Mouse (Mus musculus) kidney, postnatal 0 days (tissue): ENCODE data around the gene Gjb3. TPM values are rescaled to one million over a fixed set of nuclear protein-coding genes. Genes with fewer than 3 reads are reported as not detected.
A peak's percentile ranks its signal among the peaks of the same experiment; 100 is the strongest.

Experiments used
- ATAC-seq: fragments of 200-750 bp; cut with Nextera tagmentation; replicated peaks from 2 replicates; pipeline ENCODE4 v1.8.0; 2017; ENCODE audit warnings: low read depth, moderate number of reproducible peaks, moderate TSS enrichment, moderate library complexity; ENCODE audit not compliant: low FRiP score
- DNase-seq: peaks from one replicate; pipeline ENCODE4 v3.0.0-alpha.2; 2016; ENCODE audit warnings: low spot score
- H3K27ac ChIP-seq: fragments of 300-500 bp; sonication (generic); 2 replicates; pipeline ENCODE4 v1.5.1; 2014; ENCODE audit warnings: mild to moderate bottlenecking
- H3K27me3 ChIP-seq: fragments of 300-500 bp; sonication (generic); 2 replicates; pipeline ENCODE4 v1.6.1; 2014; ENCODE audit warnings: low read length, mixed read lengths; ENCODE audit not compliant: insufficient read depth
- H3K36me3 ChIP-seq: fragments of 300-500 bp; sonication (generic); 2 replicates; pipeline ENCODE4 v1.6.1; 2014; ENCODE audit warnings: low read length, mixed read lengths; ENCODE audit not compliant: insufficient read depth
- H3K4me1 ChIP-seq: fragments of 300-500 bp; sonication (generic); replicated peaks from 2 replicates; pipeline ENCODE4 v1.6.1; 2014; ENCODE audit warnings: antibody characterized with exemption, low read length, mixed read lengths; ENCODE audit not compliant: insufficient read depth
- H3K4me2 ChIP-seq: fragments of 300-500 bp; sonication (generic); 2 replicates; pipeline ENCODE4 v1.6.1; 2014; ENCODE audit warnings: mild to moderate bottlenecking, low read length, moderate library complexity, mixed read lengths
- H3K4me3 ChIP-seq: fragments of 300-500 bp; sonication (generic); replicated peaks from 2 replicates; pipeline ENCODE4 v1.5.1; 2014; ENCODE audit warnings: low read depth, low read length
- H3K9ac ChIP-seq: fragments of 300-500 bp; sonication (generic); 2 replicates; pipeline ENCODE4 v1.6.1; 2014; ENCODE audit warnings: low read depth, low read length
- H3K9me3 ChIP-seq: fragments of 300-500 bp; sonication (generic); replicated peaks from 2 replicates; pipeline ENCODE4 v1.6.1; 2016; ENCODE audit warnings: low read length, inconsistent platforms, mixed read lengths
- CTCF ChIP-seq: IDR thresholded peaks from 2 replicates; pipeline ENCODE4 v1.5.1; 2016; ENCODE audit warnings: antibody characterized with exemption, low read depth, mild to moderate bottlenecking, moderate library complexity
- WGBS: fragments of 180-500 bp; shearing (Covaris S2); extraction: QIAGEN DNeasy Blood & Tissue Kit; methylation state at CpG from one replicate; pipeline ENCODE4 v1.1.7; 2014; 5-methylcytosine and 5-hydroxymethylcytosine counted together
- polyA plus RNA-seq: library from polyadenylated mRNA; unstranded; fragments of >200 nt; fragmentation: Nextera tagmentation; extraction: Ambion mirVana; gene quantifications from 2 replicates; pipeline ENCODE4 v1.2.1, GENCODE M21; 2015

Gjb3 gene
- polyA plus RNA-seq, 1 experiment from 2014 or later: 1.1 TPM

DNA sequence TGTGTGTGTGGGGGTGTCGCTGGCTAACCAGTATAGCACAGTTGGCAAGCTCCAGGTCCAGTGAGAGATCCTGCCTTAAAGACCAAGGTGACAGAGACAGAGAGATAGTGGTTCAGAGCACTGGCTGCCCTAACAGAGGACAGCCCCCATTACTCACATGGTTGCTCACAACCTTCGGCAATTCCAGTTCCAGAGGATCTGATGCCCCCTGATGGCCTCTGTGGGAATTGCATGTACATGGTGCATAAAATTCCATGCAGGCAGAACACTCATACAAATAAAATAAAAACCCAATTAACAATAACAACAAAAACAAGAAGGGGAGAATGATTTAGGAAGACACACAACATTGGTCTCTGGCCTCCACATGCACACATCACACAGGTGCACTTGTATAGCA, 39.8 kb upstream of the Gjb3 start:
- no peak overlapping the region for H3K27ac ChIP-seq
- no peaks in the 10 kb centered on the region for H3K27me3 ChIP-seq
- H3K4me3 ChIP-seq: no peak overlapping the region
- peak; percentile 61 for TF ChIP-seq CTCF
- H3K4me1 ChIP-seq: no peaks in the 10 kb centered on the region
- no peak overlapping the region for H3K9ac ChIP-seq
- WGBS: 54% methylated on average over 2 of the region's 2 CpGs
- H3K9me3 ChIP-seq: no peaks in the 10 kb centered on the region
- DNase-seq (no peak), ATAC-seq (no peak)
- H3K36me3 ChIP-seq: no peaks in the 10 kb centered on the region
- H3K4me2 ChIP-seq: no peak overlapping the region

DNA sequence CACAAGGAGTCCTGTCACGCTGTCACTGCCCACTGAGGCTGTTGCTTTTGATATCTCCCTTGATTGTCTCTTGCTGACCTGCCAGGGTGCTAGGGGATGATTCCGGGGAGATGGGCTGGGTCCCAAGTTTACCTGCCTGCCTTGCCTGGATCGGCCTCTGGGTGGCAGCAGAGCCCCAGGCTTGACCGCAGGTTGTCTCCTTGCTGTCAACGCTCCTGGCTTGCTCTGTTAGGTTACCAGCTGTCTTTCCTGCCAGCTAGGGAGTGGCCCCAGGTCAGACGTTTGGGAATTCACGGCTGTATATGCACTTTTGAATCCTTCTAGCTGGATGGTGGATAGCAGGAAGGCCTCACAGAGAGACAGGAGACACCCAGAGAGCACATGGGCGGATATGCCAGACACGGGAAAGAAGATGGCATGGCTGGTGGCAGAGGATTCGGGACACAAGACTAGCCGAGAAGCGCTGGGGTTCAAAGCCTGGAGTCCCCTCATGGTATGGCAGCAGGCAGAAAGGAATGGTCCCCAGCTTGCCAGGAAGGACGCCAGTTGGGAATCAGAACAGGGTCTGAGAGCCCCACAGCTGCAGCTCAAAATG, 37.8 kb upstream of the Gjb3 start:
- DNase-seq (peak; percentile 79), ATAC-seq (no peak)
- TF ChIP-seq CTCF: peak; percentile 97
- Histone ChIP-seq H3K36me3 (no peaks in the 10 kb centered on the region), H3K4me3 (no peak overlapping the region), H3K27me3 (no peaks in the 10 kb centered on the region), H3K9me3 (no peaks in the 10 kb centered on the region), H3K4me1 (no peaks in the 10 kb centered on the region), H3K9ac (no peak overlapping the region), H3K27ac (no peak overlapping the region), H3K4me2 (no peak overlapping the region)
- 31% methylated on average over 13 of the region's 13 CpGs for WGBS

- no peaks in the 10 kb centered on the region for H3K9me3 ChIP-seq
- no peak overlapping the region for H3K27ac ChIP-seq
- ATAC-seq (no peak), DNase-seq (no peak)
- 23% methylated on average over 4 of the region's 4 CpGs for WGBS
- no peak for TF ChIP-seq CTCF
- no peaks in the 10 kb centered on the region for H3K4me1 ChIP-seq
- H3K36me3 ChIP-seq: no peaks in the 10 kb centered on the region
- no peak overlapping the region for H3K9ac ChIP-seq
- no peak overlapping the region for H3K4me3 ChIP-seq
- no peak overlapping the region for H3K4me2 ChIP-seq
- no peaks in the 10 kb centered on the region for H3K27me3 ChIP-seq
These were observed 35.2 kb upstream of the Gjb3 start for GRCm38 (mm10) chr4:127365834-127366233.

DNA sequence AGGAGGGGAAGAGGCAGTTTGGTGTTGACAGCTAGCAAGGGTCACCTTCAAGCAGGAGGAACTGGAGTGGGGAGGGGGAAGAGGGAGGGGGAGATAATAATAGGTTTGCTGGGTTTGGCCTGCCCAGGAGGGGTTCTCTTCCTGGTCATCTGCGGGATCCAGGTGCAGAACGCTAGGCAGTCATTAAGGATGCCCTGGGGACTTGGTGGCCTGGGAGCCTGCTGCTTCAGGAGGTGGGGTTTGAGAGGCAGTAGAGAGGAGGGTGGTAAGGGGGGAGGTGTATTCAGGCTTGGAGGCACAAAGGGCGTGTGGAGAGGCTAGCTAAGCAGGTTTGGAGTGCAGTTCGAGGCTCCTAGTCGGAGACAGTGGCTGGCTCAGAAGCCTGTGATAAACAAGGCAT, 34.8 kb upstream of the Gjb3 start:
- DNase-seq (no peak), ATAC-seq (no peak)
- 19% methylated on average over 5 of the region's 5 CpGs for WGBS
- no peaks in the 10 kb centered on the region for H3K4me1 ChIP-seq
- no peak overlapping the region for H3K4me3 ChIP-seq
- no peak overlapping the region for H3K27ac ChIP-seq
- H3K4me2 ChIP-seq: no peak overlapping the region
- no peaks in the 10 kb centered on the region for H3K27me3 ChIP-seq
- no peak overlapping the region for H3K9ac ChIP-seq
- no peaks in the 10 kb centered on the region for H3K36me3 ChIP-seq
- H3K9me3 ChIP-seq: no peaks in the 10 kb centered on the region
- TF ChIP-seq CTCF: no peak

DNA sequence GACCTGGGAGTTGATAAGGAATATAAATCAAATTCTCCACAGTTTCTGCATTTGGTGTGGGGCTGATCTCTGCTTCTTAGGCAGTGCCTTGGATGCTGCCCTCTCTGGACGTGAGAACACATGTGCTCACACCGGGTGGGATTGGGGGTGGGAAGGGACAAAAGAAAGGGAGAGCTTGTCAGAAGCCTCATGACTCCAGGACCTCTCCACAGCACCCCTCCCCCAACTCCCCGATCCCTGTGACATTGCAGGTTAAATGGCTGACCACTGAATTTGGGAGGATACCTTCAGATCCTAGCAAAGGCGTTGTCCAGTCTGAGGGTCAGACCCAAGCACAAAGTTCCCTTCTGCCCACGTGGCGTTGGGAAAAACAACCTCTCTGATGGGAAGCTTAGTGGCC, 33.8 kb upstream of the Gjb3 start:
- H3K36me3 ChIP-seq: no peaks in the 10 kb centered on the region
- H3K4me1 ChIP-seq: no peaks in the 10 kb centered on the region
- no peak overlapping the region for H3K27ac ChIP-seq
- no peak for ATAC-seq
- no peaks in the 10 kb centered on the region for H3K27me3 ChIP-seq
- TF ChIP-seq CTCF: no peak
- H3K4me2 ChIP-seq: no peak overlapping the region
- WGBS: 57% methylated on average over 6 of the region's 6 CpGs
- no peak overlapping the region for H3K9ac ChIP-seq
- no peaks in the 10 kb centered on the region for H3K9me3 ChIP-seq
- H3K4me3 ChIP-seq: no peak overlapping the region
- DNase-seq: no peak

- peak; percentile 45 for TF ChIP-seq CTCF
- H3K9me3 ChIP-seq: no peaks in the 10 kb centered on the region
- H3K4me2 ChIP-seq: no peak overlapping the region
- H3K4me3 ChIP-seq: no peak overlapping the region
- no peaks in the 10 kb centered on the region for H3K4me1 ChIP-seq
- ATAC-seq (no peak), DNase-seq (no peak)
- no peaks in the 10 kb centered on the region for H3K27me3 ChIP-seq
- H3K36me3 ChIP-seq: no peaks in the 10 kb centered on the region
- no peak overlapping the region for H3K27ac ChIP-seq
- 64% methylated on average over 4 of the region's 4 CpGs for WGBS
- no peak overlapping the region for H3K9ac ChIP-seq
These were observed 32.7 kb upstream of the Gjb3 start for GRCm38 (mm10) chr4:127363331-127363730.

GRCm38 (mm10) chr4:127362520-127362919, 31.9 kb upstream of the Gjb3 start:
- 78% methylated on average over 3 of the region's 3 CpGs for WGBS
- ATAC-seq (no peak), DNase-seq (no peak)
- Histone ChIP-seq H3K4me3 (no peak overlapping the region), H3K4me1 (no peaks in the 10 kb centered on the region), H3K36me3 (no peaks in the 10 kb centered on the region), H3K27me3 (no peaks in the 10 kb centered on the region), H3K9me3 (no peaks in the 10 kb centered on the region), H3K9ac (no peak overlapping the region), H3K27ac (no peak overlapping the region), H3K4me2 (no peak overlapping the region)
- no peak for TF ChIP-seq CTCF
